Mouse (Mus musculus) midbrain, postnatal 0 days (tissue): ENCODE data around the gene H2-Oa. TPM values are rescaled to one million over a fixed set of nuclear protein-coding genes. Genes with fewer than 3 reads are reported as not detected.
A peak's percentile ranks its signal among the peaks of the same experiment; 100 is the strongest.

Source experiments
- ATAC-seq: fragments of 200-750 bp; cut with Nextera tagmentation; 2 replicates; pipeline ENCODE4 v1.8.0; 2017; ENCODE audit warnings: moderate number of reproducible peaks, mild to moderate bottlenecking, moderate TSS enrichment, moderate library complexity; ENCODE audit not compliant: low FRiP score
- DNase-seq: peaks from one replicate; pipeline ENCODE4 v3.0.0-alpha.2; 2015; ENCODE audit warnings: low spot score
- H3K27ac ChIP-seq: fragments of 300-500 bp; sonication (generic); 2 replicates; pipeline ENCODE4 v1.5.1; 2014; ENCODE audit warnings: low read depth, mild to moderate bottlenecking, low read length, mixed read lengths
- H3K27me3 ChIP-seq: fragments of 300-500 bp; sonication (generic); 2 replicates; pipeline ENCODE4 v1.6.1; 2014; ENCODE audit warnings: low read length, control low read depth, mixed read lengths; ENCODE audit not compliant: insufficient read depth
- H3K36me3 ChIP-seq: fragments of 300-500 bp; sonication (generic); 2 replicates; pipeline ENCODE4 v1.6.1; 2014; ENCODE audit warnings: low read length, control low read depth, mixed read lengths; ENCODE audit not compliant: insufficient read depth
- H3K4me1 ChIP-seq: fragments of 300-500 bp; sonication (generic); 2 replicates; pipeline ENCODE4 v1.6.1; 2014; ENCODE audit warnings: mild to moderate bottlenecking, control low read depth, antibody characterized with exemption, low read length, mixed read lengths; ENCODE audit not compliant: insufficient read depth
- H3K4me2 ChIP-seq: fragments of 300-500 bp; sonication (generic); 2 replicates; pipeline ENCODE4 v1.6.1; 2014; ENCODE audit warnings: low read depth, mild to moderate bottlenecking, low read length, mixed read lengths; ENCODE audit not compliant: poor library complexity, severe bottlenecking
- H3K4me3 ChIP-seq: fragments of 300-500 bp; sonication (generic); 2 replicates; pipeline ENCODE4 v1.5.1; 2014; ENCODE audit warnings: low read depth, mild to moderate bottlenecking, low read length, moderate library complexity
- H3K9ac ChIP-seq: fragments of 300-500 bp; sonication (generic); replicated peaks from 2 replicates; pipeline ENCODE4 v1.6.1; 2014; ENCODE audit warnings: mild to moderate bottlenecking, low read length, moderate library complexity, mixed read lengths; ENCODE audit not compliant: poor library complexity, severe bottlenecking
- H3K9me3 ChIP-seq: fragments of 300-500 bp; sonication (generic); 2 replicates; pipeline ENCODE4 v1.6.1; 2016; ENCODE audit warnings: low read length, control low read depth
- CTCF ChIP-seq: IDR thresholded peaks from 2 replicates; pipeline ENCODE4 v1.5.1; 2016; ENCODE audit warnings: antibody characterized with exemption, mild to moderate bottlenecking
- WGBS: fragments of 180-500 bp; shearing (Covaris S2); extraction: QIAGEN DNeasy Blood & Tissue Kit; methylation state at CpG from one replicate; pipeline ENCODE4 v1.1.7; 2014; 5-methylcytosine and 5-hydroxymethylcytosine counted together
- polyA plus RNA-seq: library from polyadenylated mRNA; unstranded; fragments of >200 nt; fragmentation: Nextera tagmentation; extraction: Ambion mirVana; gene quantifications from 2 replicates; pipeline ENCODE4 v1.2.1, GENCODE M21; 2015
- total RNA-seq: library from RNA; depleted of rRNA; stranded (reverse); fragments of >200 nt; gene quantifications from 2 replicates; pipeline ENCODE4 v1.2.3, GENCODE M21; 2014

H2-Oa gene
- total and polyA plus RNA-seq, 2 experiments from 2014 or later = 0.23 TPM; not detected in 1

- no peaks in the 10 kb centered on the region for H3K27me3 ChIP-seq
- TF ChIP-seq CTCF = no peak
- H3K4me1 ChIP-seq = no peaks in the 10 kb centered on the region
- H3K9me3 ChIP-seq = no peaks in the 10 kb centered on the region
- WGBS = 39% methylated on average over 2 of the region's 2 CpGs
- ATAC-seq = no peak
- H3K4me3 ChIP-seq = no peak overlapping the region
- H3K27ac ChIP-seq = no peak overlapping the region
- no peaks in the 10 kb centered on the region for H3K36me3 ChIP-seq
- no peak overlapping the region for H3K4me2 ChIP-seq
- no peak overlapping the region for H3K9ac ChIP-seq
- no peak for DNase-seq
Measured at GRCm38 (mm10) chr17:34087386-34087785, 4.8 kb upstream of the H2-Oa start.

- Histone ChIP-seq H3K4me2 (no peak overlapping the region), H3K9me3 (no peaks in the 10 kb centered on the region), H3K36me3 (no peaks in the 10 kb centered on the region), H3K27me3 (no peaks in the 10 kb centered on the region), H3K9ac (no peak overlapping the region), H3K4me1 (no peaks in the 10 kb centered on the region), H3K4me3 (no peak overlapping the region), H3K27ac (no peak overlapping the region)
- TF ChIP-seq CTCF = no peak
- ATAC-seq (no peak), DNase-seq (no peak)
- WGBS = 85% methylated on average over 11 of the region's 11 CpGs
Measured at GRCm38 (mm10) chr17:34088124-34088523, 4.0 kb upstream of the H2-Oa start.

- no peak for ATAC-seq
- H3K4me2 ChIP-seq = no peak overlapping the region
- DNase-seq = no peak
- no peak overlapping the region for H3K27ac ChIP-seq
- no peaks in the 10 kb centered on the region for H3K9me3 ChIP-seq
- H3K4me1 ChIP-seq = no peaks in the 10 kb centered on the region
- no peak overlapping the region for H3K4me3 ChIP-seq
- H3K27me3 ChIP-seq = no peaks in the 10 kb centered on the region
- no peaks in the 10 kb centered on the region for H3K36me3 ChIP-seq
- no peak overlapping the region for H3K9ac ChIP-seq
- peak; percentile 30; the same call in 1 of the 2 replicates for TF ChIP-seq CTCF
- WGBS = 58% methylated on average over 7 of the region's 7 CpGs
Measured at GRCm38 (mm10) chr17:34090923-34091322, 1.2 kb upstream of the H2-Oa start.

GRCm38 (mm10) chr17:34093199-34093874, 1.2 kb downstream of the H2-Oa start:
- ATAC-seq = no peak
- no peak for TF ChIP-seq CTCF
- WGBS = 40% methylated on average over 7 of the region's 7 CpGs
- Histone ChIP-seq H3K36me3 (no peaks in the 10 kb centered on the region), H3K4me3 (no peak overlapping the region), H3K9ac (no peak overlapping the region), H3K4me1 (no peaks in the 10 kb centered on the region), H3K27me3 (no peaks in the 10 kb centered on the region), H3K9me3 (no peaks in the 10 kb centered on the region), H3K4me2 (no peak overlapping the region), H3K27ac (no peak overlapping the region)
- no peak for DNase-seq

GRCm38 (mm10) chr17:34094283-34095035, 2.3 kb downstream of the H2-Oa start:
- no peak for ATAC-seq
- H3K27ac ChIP-seq = no peak overlapping the region
- no peak for TF ChIP-seq CTCF
- no peak for DNase-seq
- H3K9me3 ChIP-seq = no peaks in the 10 kb centered on the region
- H3K4me1 ChIP-seq = no peaks in the 10 kb centered on the region
- no peak overlapping the region for H3K4me2 ChIP-seq
- WGBS = 87% methylated on average over 26 of the region's 27 CpGs
- no peak overlapping the region for H3K9ac ChIP-seq
- no peaks in the 10 kb centered on the region for H3K36me3 ChIP-seq
- H3K27me3 ChIP-seq = no peaks in the 10 kb centered on the region
- H3K4me3 ChIP-seq = no peak overlapping the region

- no peak overlapping the region for H3K4me2 ChIP-seq
- H3K9ac ChIP-seq = no peak overlapping the region
- ATAC-seq (no peak), DNase-seq (no peak)
- H3K4me1 ChIP-seq = no peaks in the 10 kb centered on the region
- WGBS = 66% methylated on average over 3 of the region's 3 CpGs
- TF ChIP-seq CTCF = no peak
- no peaks in the 10 kb centered on the region for H3K36me3 ChIP-seq
- no peak overlapping the region for H3K27ac ChIP-seq
- H3K9me3 ChIP-seq = no peaks in the 10 kb centered on the region
- H3K27me3 ChIP-seq = no peaks in the 10 kb centered on the region
- no peak overlapping the region for H3K4me3 ChIP-seq
Measured at GRCm38 (mm10) chr17:34096497-34097010, 4.4 kb downstream of the H2-Oa start.
